Mouse (Mus musculus) regulatory T cell (primary cell): ENCODE results near the gene Syt1.

Experiments used
- in situ Hi-C: fragments of 300-600 bp; cut with MboI, MseI; formaldehyde crosslinking; loops from one replicate; pipeline ENCODE4 v1.15.1; 2025; ENCODE audit warnings: high pct_unique_total_duplicates

Syt1 gene

DNA sequence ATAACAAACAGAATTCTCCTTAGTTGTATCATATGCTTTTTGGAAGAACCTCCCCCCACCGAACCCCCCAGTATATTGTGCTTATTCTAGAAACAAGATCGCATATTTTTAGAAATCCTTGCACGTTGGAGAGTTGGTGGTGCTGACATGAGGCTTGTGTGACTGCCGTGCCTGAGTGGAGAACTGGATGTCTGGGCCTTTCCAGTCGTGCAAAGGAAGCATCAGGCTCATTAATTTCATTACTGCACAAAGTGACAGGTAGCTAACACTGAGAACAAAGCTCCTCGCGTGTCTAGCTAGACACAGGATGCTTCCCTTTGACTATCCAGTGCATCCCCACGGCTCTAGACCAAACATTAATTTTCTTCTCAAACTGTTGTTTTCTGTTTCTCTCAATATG, 358.0 kb downstream of the Syt1 start:
- in situ Hi-C loops, result no loop called here

DNA sequence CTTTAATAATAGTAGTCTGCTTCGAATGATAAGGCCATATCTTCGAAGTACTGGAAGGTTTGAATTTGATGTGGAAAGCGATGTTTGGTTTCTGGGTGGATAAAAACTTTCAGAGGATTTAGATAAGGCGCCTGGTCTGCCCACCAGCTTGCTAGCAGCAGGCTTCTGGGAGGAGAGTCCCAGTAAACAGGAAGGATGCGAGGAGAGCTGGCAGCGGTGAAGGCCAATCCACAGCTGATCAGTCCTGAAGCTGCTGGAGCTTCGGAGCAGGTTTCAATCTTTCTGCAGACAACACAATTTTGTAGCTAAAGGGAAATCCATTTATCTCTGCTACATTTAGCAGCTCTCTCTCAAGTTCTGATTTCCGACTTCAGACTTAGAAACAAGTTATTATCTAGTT, 358.7 kb downstream of the Syt1 start:
- in situ Hi-C loops, result no loop called here

GRCm38 (mm10) chr10:108649174-108649573, 361.6 kb downstream of the Syt1 start:
- in situ Hi-C loops, result no loop called here

DNA sequence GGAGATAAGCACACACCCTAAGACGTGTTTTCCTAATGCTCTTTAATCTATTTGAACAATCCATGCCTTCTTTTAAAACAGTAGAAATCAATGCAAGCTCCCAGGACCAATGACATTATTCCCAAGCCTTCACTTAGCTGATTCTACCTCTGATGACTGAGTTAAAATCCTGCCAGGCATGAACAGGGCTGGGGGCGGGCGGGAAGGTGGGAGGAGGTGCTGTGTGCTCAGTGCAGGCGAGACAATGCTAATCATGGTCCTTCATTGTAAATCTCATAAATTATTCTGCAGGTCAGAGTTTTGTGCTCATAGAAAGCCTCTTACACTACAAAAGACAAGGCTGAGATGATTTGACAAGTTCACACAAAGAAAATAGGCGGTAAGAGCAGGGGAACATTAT, 366.9 kb downstream of the Syt1 start:
- in situ Hi-C loops, result no loop called here

DNA sequence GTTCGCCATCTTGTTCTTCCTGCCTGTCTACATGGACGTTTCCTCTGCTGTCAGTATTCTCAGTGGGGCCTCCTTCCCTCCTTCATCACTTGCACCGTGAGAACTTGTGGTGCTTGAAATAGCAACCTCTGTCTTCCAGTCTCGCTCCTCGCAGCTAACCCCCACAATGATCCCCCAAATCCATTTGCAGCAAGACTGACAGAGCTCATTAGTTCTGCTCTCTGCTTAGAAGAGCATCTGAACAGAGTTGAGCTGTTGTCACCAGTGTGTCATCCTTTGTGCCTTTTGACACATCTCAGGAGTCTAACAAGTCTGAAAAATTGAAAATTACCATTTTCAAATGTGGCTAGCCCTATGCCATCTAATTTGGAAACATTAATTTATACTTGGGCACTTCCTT, 372.7 kb downstream of the Syt1 start:
- in situ Hi-C loops, result no loop called here

GRCm38 (mm10) chr10:108636086-108636485, 374.7 kb downstream of the Syt1 start:
- in situ Hi-C loops, result no loop called here

DNA sequence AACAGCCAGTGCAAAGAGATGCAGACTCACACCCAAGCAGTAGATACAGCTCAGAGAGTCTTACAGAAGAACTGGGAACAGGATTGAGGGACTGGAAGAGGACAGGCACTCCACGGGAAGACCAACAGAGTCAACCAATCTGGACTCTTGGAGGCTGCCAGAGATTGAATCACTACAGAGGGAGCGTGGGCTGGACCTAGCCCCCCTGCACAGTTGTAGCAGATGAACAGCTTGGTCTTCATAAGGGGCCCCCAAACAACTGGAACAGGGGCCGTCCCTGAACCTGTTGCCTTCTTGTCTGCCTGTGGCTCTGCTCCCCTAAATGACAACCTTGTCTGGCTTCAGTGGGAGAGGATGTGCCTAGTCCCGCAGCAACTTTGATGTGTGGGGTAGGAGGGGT, 375.2 kb downstream of the Syt1 start:
- in situ Hi-C loops, result no loop called here

GRCm38 (mm10) chr10:108630841-108631240, 379.9 kb downstream of the Syt1 start:
- in situ Hi-C loops, result no loop called here

DNA sequence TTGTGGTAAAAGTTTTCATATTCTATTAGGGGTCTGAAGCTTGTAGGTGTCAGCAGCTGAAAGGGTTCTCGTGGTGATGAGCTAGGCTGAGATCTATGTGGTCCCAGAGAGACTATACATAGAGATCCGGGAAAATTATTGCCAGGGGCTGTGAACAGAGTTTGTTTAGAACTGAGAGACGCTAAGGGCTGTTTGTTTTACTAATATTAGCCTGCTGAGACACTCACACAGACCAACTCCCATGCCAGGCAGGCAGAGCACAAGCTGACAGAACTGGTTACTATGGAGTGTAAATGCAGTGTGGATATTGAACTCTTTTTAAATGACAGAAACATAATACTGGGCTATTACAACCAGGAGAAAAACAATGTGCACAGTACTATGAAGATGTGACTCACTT, 384.4 kb downstream of the Syt1 start:
- in situ Hi-C loops, result no loop called here

GRCm38 (mm10) chr10:108623002-108623401, 387.8 kb downstream of the Syt1 start:
- in situ Hi-C loops, result no loop called here

GRCm38 (mm10) chr10:108619861-108620260, 390.9 kb downstream of the Syt1 start:
- in situ Hi-C loops, result no loop called here

GRCm38 (mm10) chr10:108619217-108619616, 391.6 kb downstream of the Syt1 start:
- in situ Hi-C loops, result no loop called here

- in situ Hi-C loops, result no loop called here
These were observed 400.6 kb downstream of the Syt1 start for GRCm38 (mm10) chr10:108610057-108610644.

DNA sequence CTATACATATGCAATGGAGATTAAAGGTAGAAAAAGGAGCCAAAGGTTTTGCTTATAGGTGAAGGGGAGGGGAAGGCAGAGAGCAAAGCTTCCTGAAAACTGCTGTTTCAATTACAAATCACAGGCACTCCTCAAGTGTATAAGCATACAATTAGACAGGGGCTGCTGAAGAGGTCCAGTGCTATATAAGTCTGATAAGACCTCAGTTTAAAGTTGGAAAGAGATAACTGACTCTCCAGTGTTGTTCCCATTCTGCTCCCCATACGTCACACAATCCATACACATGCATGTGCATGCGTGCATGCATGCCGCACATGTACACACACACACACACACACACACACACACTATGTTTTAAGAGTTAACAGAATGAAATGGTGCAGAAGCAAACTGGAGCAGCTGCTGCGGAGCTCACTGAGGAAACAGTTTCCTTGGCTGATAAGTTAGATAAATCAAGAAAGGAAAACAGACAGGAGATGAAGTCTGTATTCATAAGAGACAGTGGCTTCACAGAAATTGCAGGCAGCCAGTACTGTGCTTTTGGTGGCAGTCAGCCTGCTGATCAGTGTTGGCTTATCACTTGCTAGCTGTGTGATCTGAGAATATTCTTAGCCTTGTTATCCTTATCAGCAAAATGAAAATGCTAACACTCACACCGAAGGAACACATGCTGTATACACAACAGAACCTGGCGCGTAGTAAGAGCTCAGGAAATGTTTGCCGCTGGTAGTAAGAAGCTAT, 408.9 kb downstream of the Syt1 start:
- in situ Hi-C loops, result no loop called here

DNA sequence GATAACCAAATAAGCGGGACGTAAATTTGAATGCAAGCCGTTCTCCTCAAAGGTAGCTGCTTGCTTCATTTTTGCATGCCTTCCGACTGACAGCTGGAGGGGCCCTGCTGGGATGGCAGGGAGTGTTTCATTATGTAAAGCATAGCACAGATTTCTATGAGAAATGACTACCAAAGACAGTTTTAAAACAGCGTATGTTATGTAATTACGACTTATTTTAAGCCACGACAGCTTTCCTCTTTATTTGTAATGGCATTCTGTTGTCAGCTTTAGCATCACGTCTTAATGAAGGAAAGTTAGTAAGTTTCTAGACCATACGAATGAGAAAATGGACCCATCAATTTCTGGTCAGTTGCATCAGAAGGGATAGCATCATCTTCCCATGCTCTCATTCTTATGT, 410.1 kb downstream of the Syt1 start:
- in situ Hi-C loops, result no loop called here

DNA sequence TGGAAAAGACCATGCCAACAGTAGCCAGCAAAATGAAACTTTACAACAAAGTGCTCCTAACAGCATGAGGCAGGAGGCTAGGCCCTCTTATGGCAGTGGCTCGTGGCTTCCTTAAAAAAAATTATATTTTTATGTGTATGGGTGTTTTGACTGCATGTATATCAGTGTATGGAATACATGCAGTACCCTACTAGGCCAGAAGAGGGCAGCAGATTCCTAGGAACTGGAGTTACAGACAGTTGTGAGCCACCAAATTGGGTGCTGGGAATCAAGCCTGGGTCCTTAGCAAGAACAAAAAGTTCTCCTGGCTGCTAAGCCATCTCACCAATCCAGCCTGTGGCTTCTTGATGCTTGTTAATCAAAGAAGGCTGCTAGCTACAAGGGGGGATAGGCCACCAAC, 413.4 kb downstream of the Syt1 start:
- in situ Hi-C loops, result no loop called here

GRCm38 (mm10) chr10:108596162-108596927, 414.4 kb downstream of the Syt1 start:
- in situ Hi-C loops, result no loop called here

GRCm38 (mm10) chr10:108589355-108589754, 421.4 kb downstream of the Syt1 start:
- in situ Hi-C loops, result no loop called here

GRCm38 (mm10) chr10:108588924-108589323, 421.9 kb downstream of the Syt1 start:
- in situ Hi-C loops, result no loop called here

DNA sequence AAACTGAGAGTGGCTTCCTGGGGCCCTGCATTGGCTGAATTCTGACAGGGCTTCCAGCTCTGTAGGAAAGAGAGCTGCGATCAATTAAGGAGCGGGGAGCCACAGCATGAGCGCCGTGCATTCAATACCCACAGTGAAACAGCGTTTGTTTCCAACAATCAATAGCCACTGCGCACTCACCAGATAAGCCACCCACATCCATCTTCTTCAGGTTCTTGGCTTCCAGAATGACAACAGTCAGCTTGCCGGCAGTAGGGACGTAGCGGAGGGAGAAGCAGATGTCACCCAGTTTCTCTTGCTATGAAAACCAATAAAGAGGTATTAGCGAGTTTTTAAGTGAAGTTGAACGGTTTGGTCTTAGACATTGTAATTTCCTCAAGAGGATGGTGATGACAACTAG, 427.1 kb downstream of the Syt1 start:
- in situ Hi-C loops, result no loop called here

DNA sequence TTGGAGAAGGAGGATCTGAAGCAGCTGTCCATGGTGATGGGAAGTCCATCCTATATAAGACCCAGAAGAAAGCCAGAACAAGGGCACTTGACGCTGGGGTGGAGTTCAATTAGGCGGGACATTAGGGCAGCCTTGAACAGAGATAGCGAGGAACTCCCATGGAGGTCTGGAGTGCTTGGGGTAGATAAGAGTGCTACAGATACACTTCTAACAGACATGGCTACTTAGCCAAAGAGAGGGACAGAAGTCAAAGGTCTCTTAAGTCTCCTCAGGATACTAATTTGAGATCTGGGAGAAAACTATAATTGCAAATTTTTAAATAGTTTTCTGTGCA, 428.4 kb downstream of the Syt1 start:
- in situ Hi-C loops, result no loop called here

- in situ Hi-C loops, result no loop called here
These were observed 429.0 kb downstream of the Syt1 start for GRCm38 (mm10) chr10:108581555-108582396.
